Mouse (Mus musculus): ENCODE data around the gene Nectin2.
A peak's percentile ranks its signal among the peaks of the same experiment; 100 is the strongest.

Gene Nectin2

GRCm38 (mm10) chr7:19768251-19768650 is 18.0 kb upstream of the Nectin2 start:
- DNase-seq: no peak

- no peak for DNase-seq
Observed at GRCm38 (mm10) chr7:19764581-19764980, 14.3 kb upstream of the Nectin2 start.

DNA sequence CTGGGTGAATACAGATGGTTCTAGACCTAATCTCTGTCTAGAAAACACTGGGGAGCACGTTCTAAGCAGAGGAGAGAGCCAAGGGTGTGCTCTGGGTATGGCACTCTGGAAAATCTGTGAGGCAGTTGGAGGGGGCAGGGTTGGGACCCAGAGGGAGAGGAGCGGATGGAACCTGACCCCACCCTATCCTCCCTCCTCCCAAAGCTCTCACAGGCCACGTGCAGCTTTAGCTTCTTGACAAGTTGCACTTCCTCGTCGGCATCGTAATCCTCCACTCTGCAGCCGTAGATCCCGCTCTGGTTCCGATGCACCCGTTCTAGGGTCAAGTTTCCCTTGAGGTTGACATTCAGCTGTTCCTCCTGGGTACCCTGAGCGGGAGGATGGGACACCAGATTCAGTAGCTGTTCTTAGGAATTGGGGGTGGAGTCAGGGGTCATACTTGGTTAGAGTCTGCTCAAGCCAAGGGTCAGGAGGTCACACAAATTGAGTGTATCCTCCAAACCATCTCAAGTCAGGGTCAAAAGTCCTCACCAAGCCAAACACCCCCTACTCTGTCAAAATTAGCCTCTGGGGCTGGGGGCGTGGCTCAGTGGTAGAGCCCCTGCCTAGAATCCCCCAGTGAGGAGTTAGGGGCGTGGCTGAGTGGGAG is 13.7 kb upstream of the Nectin2 start:
- no peak for DNase-seq

DNA sequence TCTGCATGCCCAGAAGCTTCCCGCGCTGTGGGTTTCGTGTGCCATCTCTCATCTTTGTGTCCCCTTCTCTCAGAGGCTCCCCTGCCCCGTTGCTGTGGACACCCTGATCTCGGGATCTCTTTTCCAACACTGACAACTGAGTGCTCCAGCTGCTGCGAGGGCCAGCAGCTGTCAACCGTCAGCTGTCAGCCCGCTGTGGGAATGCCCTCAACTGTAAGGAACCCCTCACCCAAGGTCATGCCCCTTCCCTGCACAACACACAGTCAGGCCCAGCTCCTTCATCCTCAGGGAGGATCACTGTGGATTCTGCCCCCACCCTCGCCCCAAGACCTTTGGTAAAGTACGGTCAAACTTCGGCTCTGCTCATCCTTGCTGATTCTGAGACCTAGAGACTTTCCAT is 12.0 kb upstream of the Nectin2 start:
- DNase-seq: no peak

- no peak for DNase-seq
Observed at GRCm38 (mm10) chr7:19760021-19760420, 9.7 kb upstream of the Nectin2 start.

- no peak for DNase-seq
Observed at GRCm38 (mm10) chr7:19758623-19759022, 8.3 kb upstream of the Nectin2 start.

- DNase-seq: no peak
Observed at GRCm38 (mm10) chr7:19755851-19756786, 5.8 kb upstream of the Nectin2 start.

DNA sequence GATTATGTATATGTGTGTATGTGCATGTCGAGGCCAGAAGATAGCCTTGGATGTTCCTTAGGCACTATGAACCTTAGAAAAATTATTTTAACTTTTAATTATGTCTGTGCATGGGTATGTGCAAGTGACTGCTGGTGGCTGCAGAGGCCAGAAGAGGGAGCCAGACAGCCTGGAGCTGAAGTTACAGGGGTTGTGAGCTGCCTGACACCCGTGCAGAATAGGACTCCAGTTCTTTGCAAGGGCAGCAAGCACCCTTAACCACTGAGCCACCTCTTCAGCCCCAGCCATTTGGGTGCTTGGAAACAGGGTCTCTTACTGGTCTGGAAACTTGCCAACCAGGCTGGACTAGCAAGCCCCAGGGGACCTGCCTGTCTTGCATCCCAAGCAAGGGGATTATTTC is 4.7 kb upstream of the Nectin2 start:
- no peak for DNase-seq

DNA sequence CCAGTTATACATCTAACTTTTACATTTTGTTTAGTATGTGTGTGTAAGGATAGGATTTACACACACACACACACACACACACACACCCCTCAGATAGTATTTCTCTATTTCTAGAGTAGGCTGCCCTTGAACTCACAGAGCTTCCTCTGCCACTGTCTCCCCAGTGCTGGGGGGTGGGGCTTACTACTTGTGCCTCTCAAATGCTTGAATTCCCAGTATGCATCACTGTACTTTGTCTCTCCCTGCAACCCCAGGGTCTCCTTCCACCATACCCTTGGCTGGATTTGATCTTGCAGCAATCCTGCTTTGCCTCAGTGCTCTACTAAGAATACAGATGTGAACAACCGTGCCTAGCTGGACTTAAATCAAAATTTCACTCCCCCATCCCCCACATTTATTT is 3.8 kb upstream of the Nectin2 start:
- no peak for DNase-seq

GRCm38 (mm10) chr7:19753587-19753986 is 3.3 kb upstream of the Nectin2 start:
- no peak for DNase-seq

DNA sequence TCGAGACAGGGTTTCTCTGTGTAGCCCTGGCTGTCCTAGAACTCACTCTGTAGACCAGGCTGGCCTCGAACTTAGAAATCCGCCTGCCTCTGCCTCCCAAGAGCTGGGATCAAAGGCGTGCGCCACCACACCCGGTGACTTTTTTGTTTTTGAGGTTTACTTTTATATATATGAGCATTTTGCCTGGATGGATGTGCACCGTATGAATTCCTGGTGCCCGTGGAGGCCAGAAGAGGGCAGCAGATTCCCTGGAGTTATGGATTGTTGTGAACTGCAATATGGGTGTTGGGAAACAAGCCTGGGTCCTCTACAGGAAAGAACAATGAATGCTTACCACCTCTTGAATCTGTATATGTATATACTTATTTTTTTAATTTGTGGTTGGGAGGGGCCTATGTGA is 2.4 kb upstream of the Nectin2 start:
- no peak for DNase-seq

GRCm38 (mm10) chr7:19751070-19751383 is 744 bp upstream of the Nectin2 start:
- DNase-seq: no peak

DNA sequence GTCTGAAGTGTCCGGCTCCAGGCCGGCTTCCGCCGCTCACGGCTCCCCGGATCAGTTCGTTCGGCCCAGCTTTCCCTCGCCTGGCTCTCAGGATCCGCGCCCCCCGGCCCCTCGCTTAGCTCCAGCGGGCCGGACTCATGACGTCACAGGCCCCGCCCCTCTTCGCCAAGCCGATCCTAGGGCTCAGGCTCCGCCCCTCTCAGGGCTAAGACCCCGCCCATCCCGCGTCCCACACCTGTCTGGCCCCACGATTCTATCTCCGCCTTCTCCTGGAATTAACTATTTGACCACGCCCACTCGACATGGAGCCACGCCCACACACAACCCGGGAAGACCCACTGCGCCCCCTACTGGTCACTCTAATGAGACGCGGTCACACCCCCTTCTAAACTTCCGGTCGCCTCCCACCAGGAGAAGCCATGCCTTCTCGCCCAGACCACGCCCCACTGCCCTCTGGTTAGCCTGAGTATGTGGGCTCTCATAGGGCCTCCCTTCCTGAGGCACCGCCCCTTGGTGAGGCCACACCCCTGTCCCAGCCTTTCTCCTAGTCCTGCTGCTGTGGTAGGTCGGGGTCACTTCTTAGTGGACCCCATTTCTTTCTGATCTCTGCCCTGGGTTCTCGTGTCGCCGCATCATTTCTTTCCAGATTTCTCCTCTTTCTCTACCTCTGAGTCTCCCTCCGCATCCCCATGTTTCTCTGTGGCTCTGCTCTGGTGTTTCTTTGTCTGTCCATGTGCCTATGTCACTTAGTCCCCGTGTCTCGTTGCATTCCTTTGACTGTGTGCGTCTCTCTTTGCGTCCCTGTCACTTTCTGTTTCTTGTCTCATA is 680 bp downstream of the Nectin2 start:
- DNase-seq: peak; percentile 67 to 70

- DNase-seq: no peak
Observed at GRCm38 (mm10) chr7:19748219-19749195, 1.8 kb downstream of the Nectin2 start.

DNA sequence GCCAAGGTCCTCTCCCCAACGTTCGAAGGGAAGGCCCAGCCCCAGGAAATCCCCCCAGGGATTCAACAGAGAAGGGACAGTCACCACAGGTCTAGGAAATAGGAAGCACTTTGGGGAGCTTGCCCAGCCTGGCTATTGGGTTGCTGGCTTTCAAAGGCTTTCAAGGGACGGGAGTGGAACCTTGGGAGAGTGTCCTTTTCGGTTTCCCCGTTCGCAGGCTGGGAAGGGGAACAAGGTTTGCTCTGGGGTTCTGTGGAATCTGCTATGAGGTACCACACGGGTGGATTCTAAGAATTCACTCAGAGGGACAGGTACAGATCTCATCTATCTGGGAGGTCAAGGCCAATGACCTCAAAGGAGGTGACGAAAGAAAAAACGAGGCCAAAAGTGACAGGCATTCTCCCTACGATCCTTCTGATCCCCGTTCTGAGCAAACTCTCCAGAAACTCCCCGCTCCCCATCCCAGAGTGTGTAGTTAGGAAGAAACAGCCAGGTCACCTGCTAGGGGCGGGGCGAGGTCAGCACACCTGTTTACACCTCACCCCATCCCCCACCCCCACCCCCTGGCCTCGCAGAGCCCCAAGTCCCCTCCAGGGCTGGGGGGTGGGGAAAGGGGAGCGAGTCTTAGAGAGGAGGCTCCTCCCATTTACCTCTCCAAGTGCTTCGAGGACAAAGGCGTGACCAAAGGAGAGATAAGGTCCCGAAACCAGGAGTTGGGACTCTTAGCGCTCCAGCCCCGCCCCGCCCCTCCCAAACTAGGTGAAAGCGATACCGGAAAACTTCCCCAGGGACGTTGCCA is 2.7 kb downstream of the Nectin2 start:
- DNase-seq: no peak

DNA sequence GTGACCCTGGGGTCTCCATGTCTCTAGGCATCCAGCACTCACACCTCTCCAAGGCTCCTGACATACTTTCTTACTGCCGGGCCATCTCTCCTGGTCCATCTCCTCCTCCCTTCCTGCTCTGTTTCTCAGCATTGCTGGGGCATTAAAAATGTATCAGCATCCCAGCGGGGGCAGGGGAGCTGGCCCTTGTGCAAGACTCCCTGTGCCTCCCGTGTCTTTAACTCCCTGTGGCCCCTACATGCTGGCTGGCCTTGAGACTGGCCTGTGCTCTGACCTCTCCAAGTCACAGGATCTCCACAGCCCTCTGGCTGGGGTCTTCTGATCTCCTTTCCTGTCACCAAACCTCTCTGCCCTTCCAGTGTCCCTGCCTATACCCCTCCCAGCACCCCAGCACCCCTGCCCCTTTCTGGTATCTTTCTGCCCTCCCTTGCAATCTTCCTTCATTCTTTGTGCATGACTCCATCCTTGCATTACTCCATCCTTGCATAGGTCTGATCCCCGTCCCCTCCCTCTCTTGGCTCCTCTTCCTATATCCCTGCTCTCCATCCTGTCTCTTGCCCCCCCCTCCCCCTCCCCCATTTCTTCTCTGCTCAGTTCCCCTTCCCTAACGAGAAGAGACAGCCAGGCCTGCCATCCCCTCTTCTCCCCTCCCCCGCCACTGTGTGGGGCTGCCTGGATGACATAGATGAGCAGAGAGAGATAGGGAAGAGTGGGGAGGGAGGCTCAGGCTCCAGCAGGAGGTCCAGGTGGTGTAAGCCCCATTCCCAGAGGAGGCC is 3.7 kb downstream of the Nectin2 start:
- no peak for DNase-seq

DNA sequence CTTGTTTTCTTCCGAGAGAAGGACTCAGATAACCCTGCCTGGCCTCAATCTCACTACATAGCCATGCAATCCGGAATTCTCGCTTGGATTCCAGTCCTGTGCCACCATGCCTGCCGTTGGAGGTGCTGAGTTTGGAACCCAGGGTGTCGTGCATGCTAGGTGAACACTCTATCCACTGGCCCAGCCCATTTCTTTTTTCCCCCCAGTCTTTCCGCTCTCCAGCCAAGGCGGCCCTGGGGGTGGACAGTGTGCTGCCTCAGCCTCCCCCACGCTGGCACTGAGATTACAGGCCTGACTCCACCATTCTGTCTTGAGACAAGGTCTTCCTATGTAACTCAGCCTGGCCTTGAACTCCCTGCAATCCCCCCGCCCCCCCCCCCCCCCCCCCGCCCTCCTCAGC is 4.3 kb downstream of the Nectin2 start:
- no peak for DNase-seq

GRCm38 (mm10) chr7:19744590-19745385 is 5.5 kb downstream of the Nectin2 start:
- DNase-seq: no peak

DNA sequence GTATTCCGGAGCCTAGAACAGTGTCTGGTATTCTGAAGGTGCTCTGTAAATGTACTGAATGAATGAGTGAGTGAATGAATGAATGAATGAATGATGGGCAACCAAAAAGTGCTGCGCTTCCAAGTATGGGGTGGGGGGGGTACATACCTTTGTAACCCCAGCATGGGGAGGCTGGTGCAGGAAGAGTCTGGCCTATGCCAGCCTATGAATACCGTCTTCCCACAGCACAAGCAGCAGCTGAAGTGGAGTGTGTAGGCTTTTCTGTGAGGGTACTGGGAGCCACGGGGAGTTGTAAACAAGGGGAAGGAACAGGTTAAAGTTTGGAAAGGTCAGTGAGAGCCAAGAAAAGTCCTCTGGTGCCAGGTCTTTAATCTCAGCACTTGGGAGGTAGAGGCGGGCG is 6.5 kb downstream of the Nectin2 start:
- DNase-seq: no peak

DNA sequence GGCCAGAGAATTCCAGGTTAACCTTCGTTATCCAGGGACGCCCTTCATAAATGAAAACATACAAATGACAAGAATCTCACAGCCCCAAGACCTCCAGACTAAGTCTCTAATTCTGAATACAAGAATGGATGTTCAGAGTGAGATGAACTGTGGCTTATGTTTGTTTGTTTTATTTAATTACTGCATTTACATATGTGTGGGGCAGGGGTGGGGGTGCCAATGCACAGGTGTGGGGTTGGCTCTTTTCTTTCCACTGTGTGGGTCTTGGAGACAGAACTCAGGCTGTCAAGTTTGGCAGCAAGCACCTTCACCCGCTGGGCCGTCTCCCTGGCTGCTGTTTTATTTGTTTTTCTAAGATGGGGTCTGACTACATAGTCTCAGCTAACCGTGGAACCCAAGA is 7.8 kb downstream of the Nectin2 start:
- no peak for DNase-seq

Data from spleen, adult 18-20 months (tissue).